In the genomic region with DNA sequence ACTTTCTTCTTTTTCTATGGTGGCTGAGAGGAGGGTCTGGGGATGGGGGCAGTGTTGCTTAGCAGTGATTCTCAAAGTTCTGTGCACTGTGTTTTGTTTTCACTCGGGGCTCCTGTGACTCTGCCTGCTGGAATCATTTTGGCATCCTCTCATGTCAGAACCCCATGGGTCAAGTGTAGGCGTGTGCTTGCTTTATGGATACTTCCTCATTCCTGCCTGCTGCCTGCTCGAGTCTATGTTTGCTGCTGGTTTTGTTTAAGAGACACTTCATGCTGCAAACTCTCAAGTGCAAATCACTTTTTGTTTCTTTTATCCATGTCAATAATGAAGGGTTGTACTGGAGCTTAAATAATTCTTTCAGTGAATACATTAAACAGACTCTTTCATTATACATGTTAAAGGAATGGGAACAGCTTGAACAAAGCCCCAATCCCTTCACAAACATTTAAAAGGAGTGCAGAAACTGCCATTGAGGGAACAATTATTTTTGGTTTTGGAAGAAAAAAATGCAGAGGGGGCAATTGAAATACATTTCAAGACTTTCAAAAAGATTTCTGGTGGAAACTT, we compare ENCODE assay signal across 12 mouse cellular contexts.
DNase-seq lines count a peak whose midpoint lies in the region; ATAC-seq lines count a peak whose summit lies in the region.
"Had no signal": no experiment of that assay in that cellular context is flagged by ENCODE, and none has a peak within 500 bp of the region (broad histone marks: within the 10 kb centered on the region; RNA-seq: fewer than 3 reads in every experiment).

No protein-coding gene starts in this region.

- H3K4me3 ChIP-seq in kidney, embryonic 15.5 days (replicated peaks) = no peak overlapping the region
- no peak overlapping the region for H3K4me3 ChIP-seq in forebrain, embryonic 12.5 days (replicated peaks)
- no peak overlapping the region for H3K4me3 ChIP-seq in lung, embryonic 16.5 days (ENCODE audit: low read length)
- H3K4me3 ChIP-seq: heart, embryonic 10.5 days had no signal

- no peaks in the 10 kb centered on the region for H3K9me3 ChIP-seq in kidney, embryonic 15.5 days (replicated peaks)
- H3K9me3 ChIP-seq in forebrain, embryonic 12.5 days = no peaks in the 10 kb centered on the region
- no peaks in the 10 kb centered on the region for H3K9me3 ChIP-seq in lung, embryonic 16.5 days (ENCODE audit: control insufficient read depth, low read length)
- H3K9me3 ChIP-seq: heart, embryonic 10.5 days had no signal

- no peak overlapping the region for H3K27ac ChIP-seq in kidney, embryonic 15.5 days
- H3K27ac ChIP-seq in forebrain, embryonic 12.5 days = no peak overlapping the region
- H3K27ac ChIP-seq in lung, embryonic 16.5 days (ENCODE audit: low read length) = peak overlapping the region; percentile 82
- H3K27ac ChIP-seq: heart, embryonic 10.5 days had no signal

- 24% methylated on average over 3 of the region's 3 CpGs for WGBS in kidney, embryonic 15.5 days
- WGBS in forebrain, embryonic 12.5 days = 2% methylated on average over 3 of the region's 3 CpGs
- 10% methylated on average over 3 of the region's 3 CpGs for WGBS in lung, embryonic 16.5 days

- 0 out of 2 replicates have a peak, but pooled peaks cover 4% of the 10 kb centered on the region for H3K27me3 ChIP-seq in kidney, embryonic 15.5 days
- H3K27me3 ChIP-seq in forebrain, embryonic 12.5 days = peaks cover 65% of the 10 kb centered on the region
- no peaks in the 10 kb centered on the region for H3K27me3 ChIP-seq in lung, embryonic 16.5 days (ENCODE audit: control insufficient read depth, insufficient read depth, low read depth, low read length)

- H3K4me1 ChIP-seq in kidney, embryonic 15.5 days = 0 out of 2 replicates have a peak, but pooled peaks cover 3% of the 10 kb centered on the region
- H3K4me1 ChIP-seq in forebrain, embryonic 12.5 days = peaks cover 16% of the 10 kb centered on the region
- H3K4me1 ChIP-seq in lung, embryonic 16.5 days (replicated peaks; ENCODE audit: control insufficient read depth, insufficient read depth, low read length) = peaks cover 9% of the 10 kb centered on the region; the same call in 1 of the 2 replicates
- H3K4me1 ChIP-seq: heart, embryonic 10.5 days had no signal

- no peak overlapping the region for H3K9ac ChIP-seq in kidney, embryonic 15.5 days
- no peak overlapping the region for H3K9ac ChIP-seq in forebrain, embryonic 12.5 days
- H3K9ac ChIP-seq in lung, embryonic 16.5 days (ENCODE audit: low read length) = no peak overlapping the region

- H3K4me2 ChIP-seq in kidney, embryonic 15.5 days = no peak overlapping the region
- H3K4me2 ChIP-seq in forebrain, embryonic 12.5 days = no peak overlapping the region
- H3K4me2 ChIP-seq in lung, embryonic 16.5 days (ENCODE audit: low read depth, low read length) = no peak overlapping the region

- no peak for ATAC-seq in kidney, embryonic 15.5 days (replicated peaks; ENCODE audit: low FRiP score)
- 0 out of 2 replicates have a peak, but pooled peaks have one; percentile 36 for ATAC-seq in common myeloid progenitor, adult 5-6 weeks (replicated peaks; ENCODE audit: low read depth, poor library complexity, severe bottlenecking)
- ATAC-seq in forebrain, embryonic 12.5 days (ENCODE audit: low FRiP score) = peak; percentile 87
- ATAC-seq in lung, embryonic 16.5 days (ENCODE audit: low read depth) = peak; percentile 92

- DNase-seq in kidney, postnatal 10 days = peak; percentile 20
- no peak for DNase-seq in heart, adult 9 months (ENCODE audit: low spot score in 2 of 2)
- no peak for DNase-seq in layer of hippocampus, adult 18-20 months (ENCODE audit: low spot score in 2 of 2)
- no peak for DNase-seq in spleen, postnatal 4 days (ENCODE audit: low spot score in 2 of 2)
- DNase-seq: adrenal gland, postnatal 14 days; cerebellum, adult 11-12 months; liver had no signal

- no peaks in the 10 kb centered on the region for H3K36me3 ChIP-seq in kidney, embryonic 15.5 days
- H3K36me3 ChIP-seq in forebrain, embryonic 12.5 days (replicated peaks) = no peaks in the 10 kb centered on the region
- H3K36me3 ChIP-seq in lung, embryonic 16.5 days (ENCODE audit: control insufficient read depth, insufficient read depth, low read length) = no peaks in the 10 kb centered on the region
- H3K36me3 ChIP-seq: heart, embryonic 10.5 days had no signal
